Mouse (Mus musculus) stomach, postnatal 0 days (tissue): ENCODE data around the gene Ctsll3. TPM values are rescaled to one million over a fixed set of nuclear protein-coding genes. Genes with fewer than 3 reads are reported as not detected.

Experiments used
- ATAC-seq: fragments of 200-750 bp; cut with Nextera tagmentation; 2 replicates; pipeline ENCODE4 v1.8.0; 2017; ENCODE audit not compliant: low FRiP score, low TSS enrichment
- DNase-seq: peaks from one replicate; pipeline ENCODE4 v3.0.0-alpha.2; 2016; ENCODE audit warnings: low spot score
- H3K27ac ChIP-seq: fragments of 300-500 bp; sonication (generic); replicated peaks from 2 replicates; pipeline ENCODE4 v1.5.1; 2014; ENCODE audit warnings: mild to moderate bottlenecking, control low read depth
- H3K27me3 ChIP-seq: fragments of 300-500 bp; sonication (generic); 2 replicates; pipeline ENCODE4 v1.6.1; 2014; ENCODE audit warnings: low read length; ENCODE audit not compliant: control insufficient read depth, insufficient read depth
- H3K36me3 ChIP-seq: fragments of 300-500 bp; sonication (generic); 2 replicates; pipeline ENCODE4 v1.6.1; 2014; ENCODE audit warnings: low read length, mixed read lengths; ENCODE audit not compliant: control insufficient read depth, insufficient read depth
- H3K4me1 ChIP-seq: fragments of 300-500 bp; sonication (generic); replicated peaks from 2 replicates; pipeline ENCODE4 v1.6.1; 2014; ENCODE audit warnings: antibody characterized with exemption; ENCODE audit not compliant: control insufficient read depth, insufficient read depth
- H3K4me2 ChIP-seq: fragments of 300-500 bp; sonication (generic); replicated peaks from 2 replicates; pipeline ENCODE4 v1.6.1; 2014; ENCODE audit warnings: low read depth, mild to moderate bottlenecking, control low read depth, moderate library complexity
- H3K4me3 ChIP-seq: fragments of 300-500 bp; sonication (generic); 2 replicates; pipeline ENCODE4 v1.5.1; 2014; ENCODE audit warnings: low read depth, low read length, control low read depth
- H3K9ac ChIP-seq: fragments of 300-500 bp; sonication (generic); 2 replicates; pipeline ENCODE4 v1.6.1; 2014; ENCODE audit warnings: mild to moderate bottlenecking, low read length, control low read depth, mixed read lengths
- H3K9me3 ChIP-seq: fragments of 300-500 bp; sonication (generic); 2 replicates; pipeline ENCODE4 v1.6.1; 2016; ENCODE audit warnings: low read length; ENCODE audit not compliant: control insufficient read depth
- CTCF ChIP-seq: IDR thresholded peaks from 2 replicates; pipeline ENCODE4 v1.5.1; 2016; ENCODE audit warnings: antibody characterized with exemption, low read depth, mild to moderate bottlenecking, moderate library complexity
- EP300 ChIP-seq: optimal IDR thresholded peaks from 2 replicates; pipeline ENCODE3; 2016; ENCODE audit warnings: antibody characterized with exemption
- WGBS: fragments of 180-500 bp; shearing (Covaris S2); extraction: QIAGEN DNeasy Blood & Tissue Kit; methylation state at CpG from one replicate; pipeline ENCODE4 v1.1.7; 2014; 5-methylcytosine and 5-hydroxymethylcytosine counted together
- polyA plus RNA-seq: library from polyadenylated mRNA; unstranded; fragments of >200 nt; fragmentation: Nextera tagmentation; extraction: Ambion mirVana; gene quantifications from 2 replicates; pipeline ENCODE4 v1.2.1, GENCODE M21; 2015

Ctsll3 gene
- polyA plus RNA-seq: 0.82 and 0.90 TPM in 2 replicates

DNA sequence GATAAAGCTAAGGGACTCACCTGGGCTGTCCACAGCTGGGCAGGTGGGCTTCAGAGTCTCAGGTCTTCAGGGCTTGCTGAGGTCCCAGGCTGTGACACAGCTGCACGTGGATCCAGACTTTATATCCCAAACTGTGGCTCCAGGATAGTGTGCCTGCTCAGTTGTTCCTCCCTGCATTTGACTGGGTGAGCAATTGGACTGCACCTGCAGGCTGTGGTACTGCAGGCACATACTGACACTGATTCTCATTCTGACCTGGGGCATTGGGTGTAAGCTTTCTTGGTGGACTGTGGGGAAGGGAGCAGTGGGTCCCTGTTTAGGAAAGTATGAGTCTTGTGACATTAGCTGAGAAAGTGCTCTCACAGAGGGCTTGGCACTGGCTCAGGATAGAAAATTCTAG is at the start of gene Ctsll3:
Ctsll3 (minus strand) TSS at position 101 of the 400 bp plus-strand sequence.
- Histone ChIP-seq H3K36me3 (no peaks in the 10 kb centered on the region), H3K4me3 (no peak within 1 kb of the TSS), H3K9ac (no peak within 1 kb of the TSS), H3K4me2 (no peak within 1 kb of the TSS), H3K27ac (no peak within 1 kb of the TSS), H3K27me3 (no peaks in the 10 kb centered on the region), H3K4me1 (no peaks in the 10 kb centered on the region), H3K9me3 (no peaks in the 10 kb centered on the region)
- WGBS: 70% methylated on average over 1 of the region's 1 CpGs
- ATAC-seq (no peak), DNase-seq (no peak)
- TF ChIP-seq CTCF (no peak), EP300 (no peak)

DNA sequence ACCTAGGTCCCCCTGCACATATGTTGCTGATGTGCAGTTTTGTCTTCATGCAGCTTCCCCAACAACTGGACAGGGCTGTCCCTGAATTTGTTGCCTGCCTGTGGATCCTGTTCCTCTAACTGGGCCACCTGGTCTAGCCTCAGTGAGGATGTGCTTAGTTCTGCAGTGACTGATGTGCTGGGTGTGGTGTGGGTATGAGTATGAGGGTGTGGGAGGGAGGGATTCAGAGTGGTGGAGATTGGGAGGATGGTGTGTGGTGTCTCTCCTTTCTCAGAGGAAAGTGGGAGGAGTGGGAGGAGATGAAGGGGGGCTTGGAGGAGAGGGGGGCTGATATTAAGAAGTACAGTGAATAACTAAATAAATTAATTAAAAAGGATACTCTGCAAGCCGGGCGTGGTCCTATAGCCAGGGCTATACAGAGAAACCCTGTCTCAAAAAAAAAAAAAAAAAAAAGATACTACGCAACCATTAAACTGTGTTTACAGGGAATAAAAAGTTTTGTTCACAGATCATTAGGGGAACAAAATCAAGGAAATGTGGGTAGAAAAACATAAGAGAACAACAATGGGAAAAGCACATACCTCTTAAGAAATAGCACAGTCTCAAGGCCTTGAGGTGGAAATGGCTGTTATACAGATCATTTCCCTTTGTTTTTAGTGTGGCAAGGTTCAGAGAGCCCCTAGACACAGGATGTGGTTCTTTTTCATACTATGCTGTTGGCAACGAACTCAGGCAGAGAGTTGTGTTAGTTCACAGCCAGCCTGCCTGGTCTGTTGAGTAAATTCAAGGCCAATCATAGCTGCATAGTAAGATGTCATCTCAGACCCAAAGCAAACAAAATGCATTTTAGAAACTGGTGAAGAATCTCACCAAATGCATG is 45.8 kb upstream of the Ctsll3 start:
- DNase-seq (no peak), ATAC-seq (no peak)
- Histone ChIP-seq H3K4me2 (no peak overlapping the region), H3K4me1 (no peaks in the 10 kb centered on the region), H3K36me3 (no peaks in the 10 kb centered on the region), H3K4me3 (no peak overlapping the region), H3K27me3 (no peaks in the 10 kb centered on the region), H3K9me3 (no peaks in the 10 kb centered on the region), H3K27ac (peak overlapping the region; percentile 63; the same call in 1 of the 2 replicates), H3K9ac (no peak overlapping the region)
- TF ChIP-seq CTCF: no peak
- no peak for TF ChIP-seq EP300
- WGBS: 74% methylated on average over 4 of the region's 4 CpGs

- Histone ChIP-seq H3K4me3 (no peak overlapping the region), H3K9ac (no peak overlapping the region), H3K4me1 (no peaks in the 10 kb centered on the region), H3K36me3 (no peaks in the 10 kb centered on the region), H3K4me2 (no peak overlapping the region), H3K27me3 (no peaks in the 10 kb centered on the region), H3K9me3 (no peaks in the 10 kb centered on the region), H3K27ac (no peak overlapping the region)
- DNase-seq (no peak), ATAC-seq (no peak)
- WGBS: 77% methylated on average over 8 of the region's 8 CpGs
- TF ChIP-seq CTCF: no peak
- no peak for TF ChIP-seq EP300
Measured at GRCm38 (mm10) chr13:60843153-60843552, 40.5 kb upstream of the Ctsll3 start.

- no peaks in the 10 kb centered on the region for H3K27me3 ChIP-seq
- H3K4me3 ChIP-seq: no peak overlapping the region
- no peaks in the 10 kb centered on the region for H3K4me1 ChIP-seq
- DNase-seq (no peak), ATAC-seq (no peak)
- 74% methylated on average over 6 of the region's 6 CpGs for WGBS
- TF ChIP-seq CTCF (no peak), EP300 (no peak)
- H3K36me3 ChIP-seq: no peaks in the 10 kb centered on the region
- H3K27ac ChIP-seq: no peak overlapping the region
- H3K9ac ChIP-seq: no peak overlapping the region
- no peak overlapping the region for H3K4me2 ChIP-seq
- no peaks in the 10 kb centered on the region for H3K9me3 ChIP-seq
Measured at GRCm38 (mm10) chr13:60842703-60843102, 40.1 kb upstream of the Ctsll3 start.

GRCm38 (mm10) chr13:60839353-60839902 is 36.8 kb upstream of the Ctsll3 start:
- WGBS: 71% methylated on average over 2 of the region's 2 CpGs
- no peaks in the 10 kb centered on the region for H3K36me3 ChIP-seq
- H3K4me2 ChIP-seq: no peak overlapping the region
- H3K27ac ChIP-seq: no peak overlapping the region
- DNase-seq: no peak
- ATAC-seq: no peak
- no peaks in the 10 kb centered on the region for H3K9me3 ChIP-seq
- TF ChIP-seq EP300: no peak
- no peak for TF ChIP-seq CTCF
- H3K27me3 ChIP-seq: no peaks in the 10 kb centered on the region
- no peaks in the 10 kb centered on the region for H3K4me1 ChIP-seq
- H3K9ac ChIP-seq: no peak overlapping the region
- H3K4me3 ChIP-seq: no peak overlapping the region

- no peak overlapping the region for H3K4me2 ChIP-seq
- 50% methylated on average over 3 of the region's 3 CpGs for WGBS
- H3K36me3 ChIP-seq: no peaks in the 10 kb centered on the region
- H3K9me3 ChIP-seq: no peaks in the 10 kb centered on the region
- H3K9ac ChIP-seq: no peak overlapping the region
- no peak overlapping the region for H3K4me3 ChIP-seq
- peak; percentile 57 for TF ChIP-seq CTCF
- TF ChIP-seq EP300: no peak
- DNase-seq: no peak
- no peaks in the 10 kb centered on the region for H3K27me3 ChIP-seq
- no peak overlapping the region for H3K27ac ChIP-seq
- H3K4me1 ChIP-seq: no peaks in the 10 kb centered on the region
- ATAC-seq: no peak
Measured at GRCm38 (mm10) chr13:60826052-60826451, 23.4 kb upstream of the Ctsll3 start.
